Mouse (Mus musculus): ENCODE results near the gene Siae. TPM values are rescaled to one million over a fixed set of nuclear protein-coding genes. Genes with fewer than 3 reads are reported as not detected.

The Siae gene
- total RNA-seq, 2 experiments from 2014 or later = 13.7 to 14.5 TPM

DNA sequence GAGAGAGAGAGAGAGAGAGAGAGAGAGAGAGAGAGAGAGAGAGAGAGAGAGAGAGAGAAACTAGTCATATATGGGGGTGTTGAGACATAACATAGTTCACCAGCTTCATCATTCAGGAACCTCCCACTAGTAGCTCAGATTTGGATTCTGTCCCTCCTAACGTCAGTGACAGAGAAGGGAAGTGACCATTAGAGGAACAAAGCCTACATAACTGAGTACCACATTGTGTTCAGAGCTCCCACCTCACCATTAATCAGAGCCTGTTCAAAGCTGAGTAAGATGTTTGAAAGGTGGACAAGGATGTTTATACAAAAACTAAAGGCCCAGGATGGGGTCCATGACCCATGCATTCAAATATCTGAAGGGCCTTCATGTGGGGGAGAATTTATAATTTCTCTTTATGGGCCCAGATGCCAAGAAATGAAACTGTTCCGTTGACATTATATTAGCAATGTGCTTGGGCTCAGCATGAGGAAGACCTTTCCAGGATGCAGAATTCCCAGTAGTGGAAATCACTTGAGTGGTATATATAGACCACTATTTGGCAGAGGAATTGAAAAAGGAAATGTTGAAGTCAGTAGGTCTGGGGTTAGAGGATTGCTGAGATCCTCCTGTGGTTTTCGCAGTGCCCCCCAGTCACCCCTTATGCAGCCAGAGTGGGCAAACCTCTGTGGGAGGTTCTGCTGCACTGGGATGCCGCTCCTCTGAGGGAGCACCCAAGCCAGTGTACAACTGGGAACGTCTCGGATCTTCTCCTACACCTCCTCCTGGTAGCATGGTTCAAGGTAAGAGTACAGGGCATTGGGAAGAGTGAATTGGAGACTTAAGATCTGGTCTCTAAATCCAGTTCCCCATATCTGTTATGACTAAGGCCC is 14.6 kb upstream of the Siae start:
- no peak for DNase-seq

DNA sequence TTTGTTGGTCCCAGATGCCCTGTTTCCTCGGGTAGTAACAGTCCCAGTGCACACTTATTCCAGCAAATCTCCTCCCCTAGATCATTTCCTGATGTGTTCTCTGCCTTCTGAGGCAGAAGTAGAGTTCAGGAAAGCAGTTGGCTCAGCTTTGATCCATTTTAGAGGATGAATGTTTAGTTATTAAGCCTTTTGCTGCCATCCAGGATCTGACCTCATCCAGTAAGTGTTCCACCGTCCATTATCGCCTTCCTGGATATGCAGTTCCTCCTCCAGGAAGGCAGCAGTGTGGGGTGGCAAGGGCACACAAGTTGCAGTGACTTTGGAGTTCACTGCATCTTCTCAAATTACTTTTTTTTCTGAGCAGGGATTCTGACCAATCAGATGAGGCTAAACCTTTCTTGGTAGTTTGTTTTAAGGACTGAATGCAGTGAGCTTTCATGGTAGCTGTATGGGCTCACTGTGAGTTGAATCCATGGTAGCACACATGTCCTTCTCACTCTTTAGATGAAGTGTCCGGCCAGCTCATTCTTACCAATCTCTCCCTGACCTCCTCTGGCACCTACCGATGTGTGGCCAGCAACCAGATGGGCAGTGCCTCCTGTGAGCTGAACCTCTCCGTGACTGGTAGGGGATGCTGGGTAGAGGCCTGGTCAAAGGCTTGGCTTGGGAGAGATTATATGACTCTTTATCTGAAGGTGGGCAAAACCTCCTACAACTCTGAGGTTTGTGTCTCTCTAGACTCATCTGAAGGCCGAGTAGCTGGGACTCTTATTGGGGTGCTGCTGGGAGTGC is 13.5 kb upstream of the Siae start:
- no peak for DNase-seq

- no peak for DNase-seq
Measured at GRCm38 (mm10) chr9:37543869-37544440, 11.5 kb upstream of the Siae start.

DNA sequence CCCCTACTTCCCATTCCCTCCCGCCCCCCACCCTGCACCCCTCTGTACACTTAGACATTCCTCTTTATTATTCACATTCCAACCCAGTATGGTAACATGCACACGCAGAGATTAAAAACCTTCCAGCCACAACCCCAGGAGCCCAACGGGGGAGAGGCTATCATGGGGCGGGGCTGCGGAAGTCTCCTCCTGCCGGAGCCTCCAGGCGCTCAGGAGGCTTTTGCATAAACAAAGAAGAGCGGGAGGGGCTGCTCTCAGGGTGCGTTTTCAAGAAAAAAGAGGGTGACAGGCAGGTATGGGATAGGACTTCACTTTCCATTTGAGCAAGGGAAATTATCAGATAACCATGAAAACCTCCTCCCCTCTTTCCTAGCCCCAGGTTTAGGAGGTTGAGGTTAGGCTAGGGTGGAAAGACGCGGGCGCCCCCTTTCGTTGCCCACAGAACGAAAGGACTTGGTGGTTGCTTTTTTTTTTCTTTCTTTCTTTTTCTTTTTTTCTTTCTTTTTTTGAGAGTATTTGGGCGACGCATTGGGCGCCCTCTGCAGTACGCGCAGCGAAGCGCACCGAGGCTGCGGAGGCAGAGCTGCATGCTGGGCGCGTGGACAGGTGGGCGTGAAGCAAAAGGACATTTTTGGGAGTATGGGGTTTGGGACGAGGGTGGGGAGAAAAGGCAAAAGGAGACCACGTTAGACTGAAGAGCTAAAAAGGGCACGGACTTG is 10.9 kb upstream of the Siae start:
- peak; percentile 80 for DNase-seq

DNA sequence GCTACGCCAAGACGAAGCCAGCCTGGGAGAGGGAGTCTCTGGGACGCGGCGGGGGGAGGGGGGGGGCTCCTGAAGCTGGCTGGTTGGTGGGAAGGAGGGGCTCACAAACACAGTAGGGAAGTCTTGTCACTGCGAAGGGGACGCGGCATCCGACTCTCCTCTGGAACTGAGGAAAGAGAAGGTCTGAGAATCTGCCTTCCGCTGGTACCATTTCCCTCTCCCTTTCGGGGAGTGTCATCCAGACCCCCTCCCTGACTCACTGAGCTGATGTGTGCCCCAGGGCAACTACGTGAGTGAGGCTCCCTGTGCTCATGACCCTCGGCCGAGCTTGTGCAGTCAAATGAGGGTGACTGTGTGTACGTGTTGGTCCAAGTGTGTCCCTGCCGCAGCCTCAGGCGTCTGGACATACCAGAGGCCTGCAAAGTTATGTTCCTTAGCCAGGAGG is 10.3 kb upstream of the Siae start:
- DNase-seq = no peak

- no peak for DNase-seq
Measured at GRCm38 (mm10) chr9:37545847-37546452, 9.5 kb upstream of the Siae start.

GRCm38 (mm10) chr9:37546889-37547288 is 8.6 kb upstream of the Siae start:
- DNase-seq = no peak

DNA sequence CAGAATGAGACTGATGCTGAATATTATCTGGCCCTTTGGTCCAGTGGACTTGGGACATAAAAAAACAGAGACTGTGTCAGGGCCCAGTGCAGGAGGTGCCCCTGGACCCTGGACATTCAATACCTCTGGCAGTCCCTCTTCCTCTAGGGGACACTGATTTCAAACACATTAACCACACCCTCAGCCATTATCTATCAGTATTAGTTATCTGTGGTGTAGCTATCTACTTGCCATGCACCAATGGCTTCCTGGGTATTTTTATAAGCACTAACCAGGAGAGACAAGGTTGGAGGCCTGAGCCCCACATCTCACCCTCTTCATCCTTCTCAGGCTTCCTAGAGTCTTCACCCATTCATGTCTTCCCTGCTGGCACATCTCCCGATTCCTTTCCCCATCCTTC is 5.1 kb upstream of the Siae start:
- DNase-seq = no peak

GRCm38 (mm10) chr9:37551751-37552531 is 3.6 kb upstream of the Siae start:
- DNase-seq = no peak

- DNase-seq = peak; percentile 88
Measured at GRCm38 (mm10) chr9:37552536-37553293, 2.8 kb upstream of the Siae start, which contains the start of gene Nrgn. Gene Nrgn, minus strand, starts transcription at chr9:37552904.

DNA sequence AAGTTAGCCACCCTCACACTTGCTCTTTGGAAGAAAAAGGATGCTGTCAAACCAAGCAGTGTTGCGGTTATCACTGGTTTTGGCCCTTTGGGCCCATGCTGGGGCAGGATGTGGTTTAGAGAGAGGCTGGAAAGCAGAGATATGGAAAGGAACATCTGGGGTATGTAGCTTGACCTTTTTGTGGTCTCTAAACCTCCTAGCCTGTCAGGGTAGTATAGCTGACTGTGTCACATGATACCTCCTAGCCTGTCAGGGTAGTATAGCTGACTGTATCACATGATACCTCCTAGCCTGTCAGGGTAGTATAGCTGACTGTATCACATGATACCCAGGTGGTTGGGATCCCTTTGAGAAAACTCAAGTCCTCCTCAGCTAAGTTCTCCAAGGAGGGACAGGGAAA is 1.2 kb upstream of the Siae start:
- DNase-seq = no peak

- no peak for DNase-seq
Measured at GRCm38 (mm10) chr9:37556366-37556765, 868 bp downstream of the Siae start.

- no peak for DNase-seq
Measured at GRCm38 (mm10) chr9:37560617-37561016, 5.1 kb downstream of the Siae start.

- no peak for DNase-seq
Measured at GRCm38 (mm10) chr9:37563805-37564204, 8.3 kb downstream of the Siae start.

- no peak for DNase-seq
Measured at GRCm38 (mm10) chr9:37567019-37567418, 11.5 kb downstream of the Siae start.

- no peak for DNase-seq
Measured at GRCm38 (mm10) chr9:37567454-37567853, 12.0 kb downstream of the Siae start.

GRCm38 (mm10) chr9:37567892-37568604 is 12.6 kb downstream of the Siae start:
- peak; percentile 32 for DNase-seq

- DNase-seq = no peak
Measured at GRCm38 (mm10) chr9:37568605-37569214, 13.2 kb downstream of the Siae start.

- no peak for DNase-seq
Measured at GRCm38 (mm10) chr9:37569231-37569835, 13.8 kb downstream of the Siae start.

All from adrenal gland, postnatal 10 days (tissue).